ENCODE assay signal across 30 mouse cellular contexts in the genomic region with DNA sequence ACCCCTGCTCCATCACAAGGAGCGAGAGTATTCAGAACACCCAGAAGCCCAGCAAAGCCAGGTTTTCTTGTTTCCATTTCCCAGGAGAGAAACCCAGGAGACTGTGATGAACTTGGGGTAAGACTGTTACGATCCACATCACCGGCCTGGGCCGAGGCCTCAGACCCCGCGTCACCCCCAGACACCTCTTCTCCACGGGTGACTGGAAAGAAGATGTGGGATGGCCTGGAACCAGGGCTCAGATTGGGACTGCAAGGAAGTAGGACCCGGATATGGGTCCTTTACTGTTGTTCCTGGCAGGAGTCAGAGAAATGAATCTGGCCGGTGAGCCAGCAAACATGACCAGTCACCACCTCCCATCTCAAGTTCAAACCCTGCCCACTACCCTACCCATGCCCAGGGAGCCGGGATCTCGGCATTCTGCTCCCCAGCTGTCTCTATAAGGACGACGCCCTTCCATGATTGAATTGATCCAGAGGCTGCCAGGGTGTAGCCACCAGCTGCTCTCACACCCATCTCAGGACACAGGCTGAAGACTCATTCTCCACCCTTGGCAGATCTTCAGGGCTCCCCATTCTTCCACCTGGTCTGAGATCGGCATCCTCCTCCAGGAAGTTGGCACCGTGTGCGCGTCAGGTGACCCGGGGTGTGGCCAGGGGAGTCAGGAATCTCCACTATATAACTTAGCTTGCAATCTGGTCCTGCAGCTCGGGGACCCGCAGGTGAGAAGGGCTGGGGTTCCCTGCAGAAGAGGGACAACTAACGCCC. TPM values are rescaled to one million over a fixed set of nuclear protein-coding genes. Genes with fewer than 3 reads are reported as not detected.
DNase-seq lines count a peak whose midpoint lies in the region; ATAC-seq and TF ChIP-seq lines count a peak whose summit lies in the region.
"Had no signal": no experiment of that assay in that cellular context is flagged by ENCODE, and none has a peak within 500 bp of the region (broad histone marks: within the 10 kb centered on the region; RNA-seq: fewer than 3 reads in every experiment).

Gene Fcgbp (plus strand): TSS at position 706 of the 768 bp plus-strand sequence.

- no peak for TF ChIP-seq POLR2A in CH12.LX (IDR thresholded peaks at IDR 0.05; ENCODE audit: low read depth, low read length)

- dilution Hi-C loops in CH12.LX (cut with MboI; ENCODE audit: extremely low pct_ligation_motif_present, extremely low pct_unique_long_range_greater_than_20kb, low sequenced_read_pairs): no loop called here

- H3K9ac ChIP-seq in CH12.LX (ENCODE audit: insufficient read depth, low read depth): no peak within 1 kb of the TSS
- 0 out of 2 replicates have a peak within 1 kb of the TSS, but pooled peaks have one; percentile 14 for H3K9ac ChIP-seq in intestine, embryonic 16.5 days (ENCODE audit: low read depth, low read length)
- no peak within 1 kb of the TSS for H3K9ac ChIP-seq in stomach, embryonic 15.5 days
- no peak within 1 kb of the TSS for H3K9ac ChIP-seq in midbrain, embryonic 14.5 days (replicated peaks; ENCODE audit: low read length)
- H3K9ac ChIP-seq: heart, embryonic 15.5 days; hindbrain, embryonic 12.5 days; liver, embryonic 13.5 days; lung, embryonic 14.5 days; midbrain, embryonic 15.5 days; neural tube, embryonic 15.5 days had no signal

- no peak for TF ChIP-seq CTCF in CH12.LX (conservative IDR thresholded peaks at IDR 0.05 in 1 of 2, IDR thresholded peaks at IDR 0.05 in 1 of 2; ENCODE audit: low read depth in 2 of 2, low read length in 2 of 2)

- peaks cover 76% of the 10 kb centered on the region for H3K27me3 ChIP-seq in CH12.LX (replicated peaks)
- no peaks in the 10 kb centered on the region for H3K27me3 ChIP-seq in intestine, embryonic 16.5 days (replicated peaks; ENCODE audit: control insufficient read depth, insufficient read depth, low read length)
- no peaks in the 10 kb centered on the region for H3K27me3 ChIP-seq in stomach, embryonic 15.5 days (replicated peaks)
- H3K27me3 ChIP-seq in midbrain, embryonic 14.5 days (ENCODE audit: control insufficient read depth, insufficient read depth, low read length): no peaks in the 10 kb centered on the region
- H3K27me3 ChIP-seq: hindbrain, embryonic 12.5 days; liver, embryonic 13.5 days; midbrain, embryonic 15.5 days; neural tube, embryonic 15.5 days had no signal

- in situ Hi-C loops in CH12.LX (cut with MboI; ENCODE audit: low pct_ligation_motif_present, low pct_unique_long_range_greater_than_20kb, low sequenced_read_pairs): no loop called here

- no peak for TF ChIP-seq RAD21 in CH12.LX (IDR thresholded peaks at IDR 0.05; ENCODE audit: low read depth, low read length)

- no peaks in the 10 kb centered on the region for H3K36me3 ChIP-seq in CH12.LX (replicated peaks in 1 of 2; ENCODE audit: control insufficient read depth in 1 of 2, insufficient read depth in 1 of 2, low read length in 1 of 2)
- no peaks in the 10 kb centered on the region for H3K36me3 ChIP-seq in intestine, embryonic 16.5 days (ENCODE audit: control insufficient read depth, insufficient read depth, low read length)
- H3K36me3 ChIP-seq in stomach, embryonic 15.5 days: no peaks in the 10 kb centered on the region
- H3K36me3 ChIP-seq in midbrain, embryonic 14.5 days (ENCODE audit: control insufficient read depth, insufficient read depth, low read length): no peaks in the 10 kb centered on the region
- H3K36me3 ChIP-seq: heart, embryonic 15.5 days; hindbrain, embryonic 12.5 days; liver, embryonic 13.5 days; midbrain, embryonic 15.5 days; neural tube, embryonic 15.5 days had no signal

- ATAC-seq in intestine, embryonic 16.5 days: peak; percentile 64
- 0 out of 2 replicates have a peak, but pooled peaks have one; percentile 19 for ATAC-seq in stomach, embryonic 15.5 days (ENCODE audit: insufficient read depth, low FRiP score, low read depth)
- no peak for ATAC-seq in midbrain, embryonic 14.5 days (ENCODE audit: low FRiP score, low TSS enrichment)
- ATAC-seq: forebrain, embryonic 16.5 days; hindbrain, postnatal 0 days; midbrain, embryonic 15.5 days had no signal

- 76% methylated on average over 21 of the region's 21 CpGs for WGBS in intestine, embryonic 16.5 days
- 75% methylated on average over 21 of the region's 21 CpGs for WGBS in stomach, embryonic 15.5 days
- 86% methylated on average over 21 of the region's 21 CpGs for WGBS in midbrain, embryonic 14.5 days

- H3K9me3 ChIP-seq in CH12.LX (replicated peaks; ENCODE audit: low read length): no peaks in the 10 kb centered on the region
- no peaks in the 10 kb centered on the region for H3K9me3 ChIP-seq in intestine, embryonic 16.5 days (ENCODE audit: control insufficient read depth, low read length)
- H3K9me3 ChIP-seq in stomach, embryonic 15.5 days: no peaks in the 10 kb centered on the region
- H3K9me3 ChIP-seq in midbrain, embryonic 14.5 days (ENCODE audit: control insufficient read depth, low read length): no peaks in the 10 kb centered on the region
- H3K9me3 ChIP-seq: heart, embryonic 15.5 days; hindbrain, embryonic 12.5 days; liver, embryonic 13.5 days; midbrain, embryonic 15.5 days; neural tube, embryonic 15.5 days had no signal

- DNase-seq in spleen, postnatal 4 days (ENCODE audit: low spot score in 2 of 2): peak; percentile 9 to 54
- no peak for DNase-seq in spleen, adult 12 weeks (ENCODE audit: low spot score)
- no peak for DNase-seq in CH12.LX (ENCODE audit: extremely low read depth)
- no peak for DNase-seq in midbrain, embryonic 14.5 days
- no peak for DNase-seq in embryo, embryonic 10 days (ENCODE audit: low spot score)
- DNase-seq: adrenal gland, adult 8-10 months; B cell, adult 2 months; cerebellum, adult 11 months; cerebellum, postnatal 10 days; gastrocnemius, adult 2 months; kidney, adult 18-20 months; kidney, postnatal 36 days; liver, embryonic 13.5 days; lung, embryonic 14.5 days; lung, postnatal 14 days; retina, postnatal 1 day; right cerebral cortex, postnatal 25 days; thymus, postnatal 36 days had no signal

- 0 out of 2 replicates have a peak within 1 kb of the TSS, but pooled peaks have one; percentile 5 for H3K4me2 ChIP-seq in CH12.LX (ENCODE audit: insufficient read depth, low read depth, poor library complexity, severe bottlenecking)
- peak within 1 kb of the TSS; percentile 27; the same call in 1 of the 2 replicates for H3K4me2 ChIP-seq in intestine, embryonic 16.5 days (ENCODE audit: low read depth, low read length)
- no peak within 1 kb of the TSS for H3K4me2 ChIP-seq in stomach, embryonic 15.5 days
- no peak within 1 kb of the TSS for H3K4me2 ChIP-seq in midbrain, embryonic 14.5 days (ENCODE audit: low read length)
- H3K4me2 ChIP-seq: heart, embryonic 15.5 days; hindbrain, embryonic 12.5 days; liver, embryonic 13.5 days; lung, embryonic 14.5 days; midbrain, embryonic 15.5 days; neural tube, embryonic 15.5 days had no signal

- 0 out of 4 replicates have a peak, but pooled peaks cover 0 to 2% of the 10 kb centered on the region in 2 experiments for H3K4me1 ChIP-seq in CH12.LX (ENCODE audit: control insufficient read depth in 1 of 2, insufficient read depth in 2 of 2)
- H3K4me1 ChIP-seq in intestine, embryonic 16.5 days (ENCODE audit: control insufficient read depth, insufficient read depth, low read length): peaks cover 6% of the 10 kb centered on the region
- H3K4me1 ChIP-seq in stomach, embryonic 15.5 days: no peaks in the 10 kb centered on the region
- no peaks in the 10 kb centered on the region for H3K4me1 ChIP-seq in midbrain, embryonic 14.5 days (ENCODE audit: control insufficient read depth, insufficient read depth, low read length)
- H3K4me1 ChIP-seq: heart, embryonic 15.5 days; hindbrain, embryonic 12.5 days; liver, embryonic 13.5 days; midbrain, embryonic 15.5 days; neural tube, embryonic 15.5 days had no signal

- no peak within 1 kb of the TSS for H3K4me3 ChIP-seq in CH12.LX (replicated peaks in 1 of 3; ENCODE audit: low read depth in 2 of 3, low read length in 2 of 3, poor library complexity in 1 of 3)
- peak within 1 kb of the TSS; percentile 23; the same call in 1 of the 2 replicates for H3K4me3 ChIP-seq in intestine, embryonic 16.5 days (ENCODE audit: low read length)
- no peak within 1 kb of the TSS for H3K4me3 ChIP-seq in stomach, embryonic 15.5 days (replicated peaks)
- no peak within 1 kb of the TSS for H3K4me3 ChIP-seq in midbrain, embryonic 14.5 days (replicated peaks; ENCODE audit: low read depth, low read length)
- H3K4me3 ChIP-seq: erythroblast, embryonic 14.5 days; gastrocnemius, adult 2 months; heart, embryonic 15.5 days; hindbrain, embryonic 12.5 days; liver, embryonic 13.5 days; midbrain, embryonic 15.5 days; neural tube, embryonic 15.5 days had no signal

- H3K27ac ChIP-seq in CH12.LX (ENCODE audit: insufficient read depth, low read depth): no peak within 1 kb of the TSS
- H3K27ac ChIP-seq in intestine, embryonic 16.5 days (ENCODE audit: low read length): 0 out of 2 replicates have a peak within 1 kb of the TSS, but pooled peaks have one; percentile 19
- H3K27ac ChIP-seq in stomach, embryonic 15.5 days: no peak within 1 kb of the TSS
- no peak within 1 kb of the TSS for H3K27ac ChIP-seq in midbrain, embryonic 14.5 days (replicated peaks; ENCODE audit: low read depth, low read length)
- H3K27ac ChIP-seq: gastrocnemius, adult 2 months; heart, embryonic 15.5 days; hindbrain, embryonic 12.5 days; hindbrain, postnatal 0 days; liver, embryonic 13.5 days; midbrain, embryonic 15.5 days; neural tube, embryonic 15.5 days had no signal

- TF ChIP-seq EP300 in CH12.LX (IDR thresholded peaks at IDR 0.05; ENCODE audit: low read length): no peak

- no peaks in the 10 kb centered on the region for H3K79me2 ChIP-seq in CH12.LX (replicated peaks; ENCODE audit: control insufficient read depth, extremely low read depth, insufficient read depth, poor library complexity, severe bottlenecking)

TF ChIP-seq in CH12.LX, 34 proteins besides CTCF, POLR2A, EP300 and RAD21 (continues in another document):
- TF ChIP-seq MAZ (IDR thresholded peaks at IDR 0.05; ENCODE audit: low read depth, low read length): no peak
- no peak for TF ChIP-seq USF1 (IDR thresholded peaks at IDR 0.05; ENCODE audit: low read depth, low read length)
- no peak for TF ChIP-seq ZMIZ1 (IDR thresholded peaks at IDR 0.05; ENCODE audit: low read depth, low read length)
- no peak for TF ChIP-seq SMC3 (IDR thresholded peaks at IDR 0.05; ENCODE audit: low read depth, low read length)
- no peak for TF ChIP-seq BHLHE40 (IDR thresholded peaks at IDR 0.05; ENCODE audit: low read depth, low read length)
- no peak for TF ChIP-seq E2F4 (IDR thresholded peaks at IDR 0.05; ENCODE audit: insufficient replicate concordance, low read depth, low read length)
- no peak for TF ChIP-seq RCOR1 (conservative IDR thresholded peaks at IDR 0.05; ENCODE audit: low read depth, low read length)
- no peak for TF ChIP-seq NRF1 (IDR thresholded peaks at IDR 0.05; ENCODE audit: low read depth, low read length)

RNA-seq across cellular contexts. Expression of gene Fcgbp, which starts in this region (rescaled TPM):
- total RNA-seq in CH12.LX (2012; rRNA removed) (not detected in 2 replicates), CH12.LX (2014; rRNA removed) (not detected in 2 replicates)
- polyA plus RNA-seq in CH12.LX (2012; ENCODE audit: insufficient read length, low read depth): not detected in 2 replicates
- 169 and 217 TPM in 2 replicates for polyA plus RNA-seq in intestine, embryonic 16.5 days (2015; fragmentation: Nextera tagmentation; extraction: Ambion mirVana)
- polyA plus RNA-seq in stomach, embryonic 15.5 days (2015; fragmentation: Nextera tagmentation; extraction: Ambion mirVana): 41.3 and 43.3 TPM in 2 replicates
- 0.08 and 0.25 TPM in 2 replicates for polyA plus RNA-seq in midbrain, embryonic 14.5 days (2014; fragmentation: Nextera tagmentation; extraction: Ambion mirVana)
- total RNA-seq: adrenal gland, adult 8-10 months; common myeloid progenitor, adult 5-6 weeks; gastrocnemius, adult 2 months; heart, adult 8-10 months; heart, postnatal 25 days had no signal
- polyA plus RNA-seq: erythroblast, embryonic 14.5 days had no signal

Comparison
In these comparisons a context has a peak if more than half of its experiments do, and no peak if none do; other contexts are left out.
1. RNA of gene Fcgbp (polyA plus RNA-seq): 169 to 217 TPM in intestine, embryonic 16.5 days and 41.3 to 43.3 TPM in stomach, embryonic 15.5 days; 0.08 to 0.25 TPM in midbrain, embryonic 14.5 days and not detected in CH12.LX; every median in the first group is over 10 times any median in the second.
2. DNase-seq: peak in spleen, postnatal 4 days (2 of 2); none in spleen, adult 12 weeks (single experiment), CH12.LX (single experiment), midbrain, embryonic 14.5 days (single experiment) and embryo, embryonic 10 days (single experiment).
3. H3K4me2 ChIP-seq: peak in CH12.LX (single experiment) and intestine, embryonic 16.5 days (single experiment); none in stomach, embryonic 15.5 days (single experiment) and midbrain, embryonic 14.5 days (single experiment).